Mouse (Mus musculus) heart, embryonic 13.5 days (tissue): ENCODE data around the gene Galk1. TPM values are rescaled to one million over a fixed set of nuclear protein-coding genes. Genes with fewer than 3 reads are reported as not detected.

Experiments used
- ATAC-seq: fragments of 200-750 bp; cut with Nextera tagmentation; 2 replicates; pipeline ENCODE4 v1.8.0; 2017; ENCODE audit warnings: moderate TSS enrichment; ENCODE audit not compliant: insufficient number of reproducible peaks, low FRiP score, low TSS enrichment; ENCODE audit errors: extremely low read depth
- H3K27ac ChIP-seq: fragments of 300-500 bp; sonication (generic); replicated peaks from 2 replicates; pipeline ENCODE4 v1.5.1; 2015; ENCODE audit warnings: moderate library complexity, mild to moderate bottlenecking, inconsistent platforms
- H3K27me3 ChIP-seq: fragments of 300-500 bp; sonication (generic); replicated peaks from 2 replicates; pipeline ENCODE4 v1.6.1; 2015; ENCODE audit warnings: mild to moderate bottlenecking, inconsistent platforms
- H3K36me3 ChIP-seq: fragments of 300-500 bp; sonication (generic); 2 replicates; pipeline ENCODE4 v1.6.1; 2015; ENCODE audit warnings: mild to moderate bottlenecking, inconsistent platforms
- H3K4me1 ChIP-seq: fragments of 300-500 bp; sonication (generic); 2 replicates; pipeline ENCODE4 v1.6.1; 2015; ENCODE audit warnings: inconsistent platforms
- H3K4me2 ChIP-seq: fragments of 300-500 bp; sonication (generic); 2 replicates; pipeline ENCODE4 v1.6.1; 2015; ENCODE audit warnings: inconsistent platforms, mild to moderate bottlenecking, moderate library complexity
- H3K4me3 ChIP-seq: fragments of 300-500 bp; sonication (generic); 2 replicates; pipeline ENCODE4 v1.5.1; 2015; ENCODE audit warnings: moderate library complexity, mild to moderate bottlenecking, inconsistent platforms
- H3K9ac ChIP-seq: fragments of 300-500 bp; sonication (generic); 2 replicates; pipeline ENCODE4 v1.6.1; 2015; ENCODE audit warnings: inconsistent platforms, mild to moderate bottlenecking, moderate library complexity
- H3K9me3 ChIP-seq: fragments of 300-500 bp; sonication (generic); 2 replicates; pipeline ENCODE4 v1.6.1; 2016; ENCODE audit warnings: inconsistent platforms
- WGBS: fragments of 180-500 bp; shearing (Covaris S2); methylation state at CpG from one replicate; pipeline ENCODE4 v1.1.7; 2015; ENCODE audit warnings: mixed read lengths; 5-methylcytosine and 5-hydroxymethylcytosine counted together
- polyA plus RNA-seq: library from polyadenylated mRNA; unstranded; fragments of >200 nt; fragmentation: Nextera tagmentation; extraction: Ambion mirVana; gene quantifications from 2 replicates; pipeline ENCODE4 v1.2.1, GENCODE M21; 2015

Gene Galk1
- polyA plus RNA-seq, 1 experiment from 2014 or later: 150 TPM

DNA sequence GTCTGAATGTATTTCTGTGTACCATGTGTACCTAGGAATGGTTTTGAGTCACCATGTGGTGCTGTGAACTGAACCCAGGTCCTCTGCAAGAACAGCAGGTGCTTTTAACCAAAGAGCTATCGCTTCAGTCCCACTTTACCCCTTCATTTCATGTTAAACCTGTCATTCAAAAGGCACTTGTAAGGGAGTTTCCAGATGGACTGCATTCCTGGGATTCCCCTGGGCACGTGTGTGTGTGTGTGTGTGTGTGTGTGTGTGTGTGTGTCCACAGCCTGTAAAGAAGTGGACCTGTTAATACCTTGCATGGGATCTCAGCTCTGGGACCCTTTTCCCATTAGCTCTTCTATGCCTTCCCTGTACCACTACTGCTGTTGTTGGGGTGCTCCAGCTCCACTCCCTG lies 37.1 kb upstream of the Galk1 start:
- no peak overlapping the region for H3K27ac ChIP-seq
- no peaks in the 10 kb centered on the region for H3K4me1 ChIP-seq
- no peak for ATAC-seq
- H3K4me2 ChIP-seq: no peak overlapping the region
- no peak overlapping the region for H3K4me3 ChIP-seq
- 72% methylated on average over 2 of the region's 2 CpGs for WGBS
- peaks cover 99% of the 10 kb centered on the region for H3K36me3 ChIP-seq
- H3K9me3 ChIP-seq: no peaks in the 10 kb centered on the region
- no peak overlapping the region for H3K9ac ChIP-seq
- H3K27me3 ChIP-seq: no peaks in the 10 kb centered on the region

DNA sequence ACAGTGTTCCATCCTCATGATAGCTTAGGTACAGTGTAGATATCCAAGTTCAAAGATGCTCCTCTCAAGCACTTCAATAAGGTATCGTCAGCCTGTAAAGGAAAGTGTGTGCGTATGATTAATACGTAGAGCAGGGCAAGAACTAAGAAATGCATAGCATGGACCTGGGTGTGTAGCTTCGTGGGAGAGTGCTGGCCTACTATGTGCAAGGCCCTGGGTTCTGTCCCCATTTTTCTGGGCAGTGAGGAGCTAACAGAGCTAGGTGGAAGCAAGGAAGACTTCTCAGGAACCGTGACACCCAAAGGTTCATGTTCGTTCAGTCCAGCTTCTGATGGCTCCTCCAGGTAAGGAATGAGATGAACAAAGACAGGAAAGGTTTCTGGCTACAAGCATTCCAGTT lies 32.7 kb upstream of the Galk1 start:
- Histone ChIP-seq H3K27ac (no peak overlapping the region), H3K27me3 (no peaks in the 10 kb centered on the region), H3K4me3 (no peak overlapping the region), H3K4me1 (peaks cover 7% of the 10 kb centered on the region), H3K36me3 (peaks cover 95% of the 10 kb centered on the region), H3K4me2 (no peak overlapping the region), H3K9me3 (no peaks in the 10 kb centered on the region), H3K9ac (no peak overlapping the region)
- ATAC-seq: no peak
- 91% methylated on average over 6 of the region's 6 CpGs for WGBS

DNA sequence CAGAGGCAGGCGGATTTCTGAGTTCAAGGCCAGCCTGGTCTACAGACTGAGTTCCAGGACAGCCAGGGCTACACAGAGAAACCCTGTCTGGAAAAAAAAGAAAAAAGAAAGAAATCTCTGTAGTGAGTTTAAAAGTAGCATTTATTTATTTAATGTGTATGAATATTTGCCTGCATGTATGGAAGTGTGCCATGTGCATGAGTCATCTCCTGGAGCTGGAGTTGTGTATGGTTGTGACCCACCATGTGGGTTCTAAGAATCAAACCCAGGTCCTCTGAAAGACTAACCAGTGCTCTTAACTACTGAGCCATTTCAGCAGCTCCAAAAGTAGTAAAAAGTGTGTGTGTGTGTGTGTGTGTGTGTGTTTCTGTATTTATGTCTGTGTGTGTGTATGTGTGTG lies 30.8 kb upstream of the Galk1 start:
- H3K27ac ChIP-seq: no peak overlapping the region
- H3K4me2 ChIP-seq: no peak overlapping the region
- no peaks in the 10 kb centered on the region for H3K9me3 ChIP-seq
- no peak overlapping the region for H3K4me3 ChIP-seq
- 96% methylated on average over 1 of the region's 1 CpGs for WGBS
- H3K27me3 ChIP-seq: no peaks in the 10 kb centered on the region
- peaks cover 10% of the 10 kb centered on the region for H3K4me1 ChIP-seq
- no peak overlapping the region for H3K9ac ChIP-seq
- ATAC-seq: no peak
- H3K36me3 ChIP-seq: peaks cover 93% of the 10 kb centered on the region

DNA sequence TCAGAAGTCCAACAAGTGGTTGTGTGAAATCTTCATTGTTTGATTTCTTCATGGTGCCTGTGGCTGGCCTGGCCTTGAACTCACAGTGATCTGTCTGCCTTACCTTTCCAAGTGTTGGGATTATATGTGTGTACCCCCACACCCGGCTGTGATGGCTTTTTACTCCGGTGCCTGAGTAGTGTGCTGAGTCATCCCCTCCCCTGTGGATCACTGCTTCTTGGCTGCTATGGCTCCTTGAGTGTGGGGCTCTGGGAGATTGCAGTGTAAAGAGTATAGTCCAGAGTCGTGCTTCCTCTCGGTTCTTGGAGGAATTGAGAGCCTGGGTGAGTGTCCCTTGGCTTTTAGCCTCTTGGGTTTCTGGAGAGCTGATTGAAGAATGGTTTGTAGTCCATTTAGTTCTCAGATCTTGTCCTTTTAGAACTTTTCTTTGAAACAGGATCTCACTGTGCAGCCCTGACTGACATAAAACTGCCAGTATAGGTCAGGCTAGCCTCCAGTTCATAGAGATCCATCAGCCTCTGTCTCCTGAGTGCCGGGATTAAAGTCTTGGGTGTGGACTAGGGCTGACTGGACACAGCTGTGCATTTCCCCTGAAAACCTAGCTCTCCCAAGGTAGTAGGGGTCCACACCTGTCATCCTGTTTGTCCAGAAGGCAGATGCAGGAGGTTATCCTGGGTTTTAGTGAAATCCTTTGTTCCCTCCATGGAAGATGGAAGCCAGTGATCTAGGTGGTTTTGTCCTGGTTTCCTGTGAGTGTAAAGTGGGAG lies 30.0 kb upstream of the Galk1 start:
- 80% methylated on average over 5 of the region's 5 CpGs for WGBS
- Histone ChIP-seq H3K36me3 (peaks cover 92% of the 10 kb centered on the region), H3K9ac (no peak overlapping the region), H3K4me1 (peaks cover 10% of the 10 kb centered on the region), H3K4me2 (no peak overlapping the region), H3K27ac (no peak overlapping the region), H3K4me3 (no peak overlapping the region), H3K9me3 (no peaks in the 10 kb centered on the region), H3K27me3 (no peaks in the 10 kb centered on the region)
- ATAC-seq: no peak

DNA sequence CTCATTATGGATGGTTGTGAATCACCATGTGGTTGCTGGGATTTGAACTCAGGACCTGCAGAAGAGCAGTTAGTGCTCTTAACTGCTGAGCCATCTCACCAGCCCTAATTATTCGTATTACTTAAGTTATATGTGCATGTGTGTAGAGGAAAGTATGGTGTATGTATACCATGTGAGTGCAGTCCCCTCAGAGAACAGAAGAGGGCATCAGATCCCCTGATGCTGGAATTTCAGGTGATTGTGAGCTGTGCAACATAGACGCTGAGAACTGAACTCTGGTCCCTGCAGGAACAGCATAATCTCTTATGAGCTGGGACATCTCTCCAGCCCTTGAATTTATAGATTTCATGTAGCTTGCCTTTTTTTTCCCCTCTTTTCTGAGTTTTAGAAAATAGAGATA lies 29.3 kb upstream of the Galk1 start:
- Histone ChIP-seq H3K36me3 (peaks cover 85% of the 10 kb centered on the region), H3K27me3 (no peaks in the 10 kb centered on the region), H3K9me3 (no peaks in the 10 kb centered on the region), H3K4me1 (peaks cover 10% of the 10 kb centered on the region), H3K4me3 (no peak overlapping the region), H3K4me2 (no peak overlapping the region), H3K27ac (no peak overlapping the region), H3K9ac (no peak overlapping the region)
- 97% methylated on average over 2 of the region's 2 CpGs for WGBS
- no peak for ATAC-seq

DNA sequence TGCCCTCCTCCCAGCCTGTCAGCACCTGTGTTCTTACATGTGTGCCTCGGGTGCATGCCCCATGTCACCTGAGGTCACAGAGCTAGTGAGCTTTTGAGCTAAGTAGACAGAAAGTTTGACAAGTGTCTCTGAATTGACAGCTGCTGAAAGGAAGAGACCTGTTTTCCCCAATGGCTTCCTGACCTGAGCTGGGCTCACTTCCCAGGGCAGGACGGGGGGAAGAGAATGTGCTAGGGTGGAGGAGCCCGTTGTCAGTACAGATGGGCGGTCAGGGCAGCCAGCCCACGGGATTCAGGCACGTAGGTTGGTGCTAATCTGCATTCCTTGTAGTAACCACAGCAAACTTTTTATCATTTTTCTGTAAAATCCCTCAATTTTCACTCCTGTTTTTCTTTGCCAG lies 28.1 kb upstream of the Galk1 start:
- Histone ChIP-seq H3K27ac (no peak overlapping the region), H3K9ac (no peak overlapping the region; the same call in 1 of the 2 replicates), H3K36me3 (peaks cover 78% of the 10 kb centered on the region), H3K4me3 (no peak overlapping the region), H3K4me2 (no peak overlapping the region), H3K4me1 (peaks cover 10% of the 10 kb centered on the region), H3K27me3 (no peaks in the 10 kb centered on the region), H3K9me3 (no peaks in the 10 kb centered on the region)
- WGBS: 58% methylated on average over 6 of the region's 6 CpGs
- ATAC-seq: no peak

DNA sequence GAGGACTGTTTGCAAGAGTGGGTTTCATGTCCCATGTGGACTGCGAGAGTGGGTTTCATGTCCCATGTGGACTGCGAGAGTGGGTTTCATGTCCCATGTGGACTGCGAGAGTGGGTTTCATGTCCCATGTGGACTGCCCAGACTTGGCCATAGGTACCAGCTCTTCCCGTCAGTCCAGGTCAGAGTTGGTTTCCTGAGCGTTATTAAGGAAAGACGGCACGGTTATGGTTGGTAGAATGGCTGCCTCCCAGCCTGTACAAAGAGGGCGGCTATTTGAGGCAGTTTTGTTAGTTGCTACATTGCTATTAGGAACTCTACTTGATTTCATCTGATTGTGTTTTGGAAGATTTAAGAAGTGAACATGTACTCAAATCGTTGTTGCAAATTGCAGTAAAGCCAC lies 25.3 kb upstream of the Galk1 start:
- peaks cover 13% of the 10 kb centered on the region for H3K4me1 ChIP-seq
- H3K4me2 ChIP-seq: no peak overlapping the region
- H3K27ac ChIP-seq: no peak overlapping the region
- no peak overlapping the region for H3K9ac ChIP-seq
- H3K36me3 ChIP-seq: peaks cover 73% of the 10 kb centered on the region
- no peaks in the 10 kb centered on the region for H3K9me3 ChIP-seq
- H3K27me3 ChIP-seq: no peaks in the 10 kb centered on the region
- no peak for ATAC-seq
- WGBS: 92% methylated on average over 9 of the region's 9 CpGs
- no peak overlapping the region for H3K4me3 ChIP-seq

DNA sequence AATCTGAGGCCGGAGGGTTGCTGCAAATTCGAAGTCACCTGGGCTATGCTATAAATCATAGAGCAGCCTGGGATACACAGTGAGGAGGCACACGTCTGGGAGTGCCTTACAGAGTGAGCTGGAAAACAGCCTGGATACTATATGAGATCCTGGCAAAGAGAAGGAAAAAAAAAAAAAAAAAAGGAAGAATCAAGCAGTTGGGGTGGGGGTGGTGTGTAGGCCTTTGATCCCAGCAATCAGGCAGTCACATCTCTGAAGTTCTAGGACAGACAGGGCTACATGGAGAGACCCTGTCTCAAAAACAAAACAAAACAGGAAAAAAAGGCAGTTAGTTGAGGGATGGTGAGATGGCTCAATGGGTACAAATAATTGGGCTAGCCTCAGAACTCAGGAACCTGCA lies 24.2 kb upstream of the Galk1 start:
- WGBS: 89% methylated on average over 3 of the region's 3 CpGs
- H3K27me3 ChIP-seq: no peaks in the 10 kb centered on the region
- H3K4me3 ChIP-seq: no peak overlapping the region
- no peak overlapping the region for H3K27ac ChIP-seq
- H3K36me3 ChIP-seq: peaks cover 64% of the 10 kb centered on the region
- no peaks in the 10 kb centered on the region for H3K9me3 ChIP-seq
- H3K4me2 ChIP-seq: no peak overlapping the region
- no peak for ATAC-seq
- peaks cover 23% of the 10 kb centered on the region for H3K4me1 ChIP-seq
- H3K9ac ChIP-seq: no peak overlapping the region

DNA sequence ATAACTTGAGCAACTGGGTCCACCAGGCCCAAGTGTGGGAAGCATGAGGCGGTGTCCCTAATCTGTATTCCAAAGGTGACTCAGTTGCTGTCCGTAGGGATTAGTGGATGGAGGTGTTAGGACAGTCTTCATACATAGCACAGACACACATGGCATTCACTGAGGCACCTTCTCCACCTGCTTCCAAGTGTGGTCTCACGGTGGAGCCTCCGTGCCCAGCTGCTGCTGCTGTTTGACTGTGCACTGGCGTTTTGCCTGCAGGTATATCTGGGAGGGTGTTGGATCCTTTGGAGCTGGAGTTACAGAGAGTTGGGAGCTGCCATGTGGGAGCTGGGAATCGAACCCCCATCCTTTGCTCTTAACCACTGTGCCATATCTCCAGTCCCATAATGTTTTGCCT lies 22.1 kb upstream of the Galk1 start:
- Histone ChIP-seq H3K9me3 (no peaks in the 10 kb centered on the region), H3K4me2 (no peak overlapping the region), H3K36me3 (peaks cover 48% of the 10 kb centered on the region), H3K4me3 (no peak overlapping the region), H3K27ac (no peak overlapping the region), H3K4me1 (peaks cover 23% of the 10 kb centered on the region), H3K27me3 (no peaks in the 10 kb centered on the region), H3K9ac (no peak overlapping the region)
- ATAC-seq: no peak
- 90% methylated on average over 6 of the region's 6 CpGs for WGBS

DNA sequence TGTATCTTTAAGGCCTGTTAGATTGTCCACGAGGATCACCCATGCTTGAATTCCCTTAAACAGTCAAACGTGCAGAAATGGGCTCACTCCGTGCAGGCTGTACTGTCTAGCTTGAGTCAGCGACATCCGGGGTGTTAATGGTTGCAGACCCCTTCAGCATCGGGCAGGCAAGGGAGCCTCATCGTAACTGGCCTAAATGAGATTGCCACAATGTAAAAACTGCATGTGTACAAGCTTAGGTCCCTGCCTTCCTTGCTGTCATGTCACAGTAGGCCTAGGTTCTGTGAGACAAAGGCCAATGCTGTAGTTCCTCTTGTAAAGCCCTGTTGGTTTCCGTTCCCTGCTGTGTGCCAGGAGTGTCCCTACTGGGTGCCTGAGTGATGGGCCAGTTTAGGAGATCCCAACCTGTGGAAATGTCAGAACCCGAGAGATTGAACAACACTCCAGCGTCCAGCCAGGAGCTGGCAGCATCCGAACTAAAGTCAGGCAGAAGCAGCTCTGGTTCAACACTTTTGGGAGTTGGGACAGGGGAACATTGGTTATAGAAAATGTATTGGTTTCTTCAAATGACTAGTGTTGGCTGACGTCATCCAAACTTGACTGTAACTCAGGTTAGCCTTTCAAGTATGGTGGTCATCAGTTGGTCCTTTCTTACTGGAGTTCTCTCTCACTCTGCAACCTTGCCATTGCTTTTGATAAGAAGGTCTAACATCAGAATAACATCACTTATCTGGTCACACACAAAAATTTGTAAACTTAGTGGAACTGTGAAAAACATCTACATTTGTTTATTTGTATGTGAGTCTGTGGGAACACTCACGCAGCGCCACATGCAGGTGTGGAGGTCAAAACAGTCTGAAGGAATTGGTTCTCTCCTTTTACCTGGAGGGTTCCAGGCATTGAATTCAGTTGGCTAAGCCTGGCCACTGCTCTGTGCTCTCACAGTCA lies 18.7 kb upstream of the Galk1 start:
- H3K4me3 ChIP-seq: peak overlapping the region; percentile 64
- no peaks in the 10 kb centered on the region for H3K27me3 ChIP-seq
- H3K4me2 ChIP-seq: peak overlapping the region; percentile 87
- peaks cover 25% of the 10 kb centered on the region for H3K36me3 ChIP-seq
- H3K4me1 ChIP-seq: peaks cover 30% of the 10 kb centered on the region
- 27% methylated on average over 14 of the region's 14 CpGs for WGBS
- H3K9ac ChIP-seq: peak overlapping the region; percentile 92
- peak overlapping the region; percentile 99 for H3K27ac ChIP-seq
- no peak for ATAC-seq
- H3K9me3 ChIP-seq: no peaks in the 10 kb centered on the region

DNA sequence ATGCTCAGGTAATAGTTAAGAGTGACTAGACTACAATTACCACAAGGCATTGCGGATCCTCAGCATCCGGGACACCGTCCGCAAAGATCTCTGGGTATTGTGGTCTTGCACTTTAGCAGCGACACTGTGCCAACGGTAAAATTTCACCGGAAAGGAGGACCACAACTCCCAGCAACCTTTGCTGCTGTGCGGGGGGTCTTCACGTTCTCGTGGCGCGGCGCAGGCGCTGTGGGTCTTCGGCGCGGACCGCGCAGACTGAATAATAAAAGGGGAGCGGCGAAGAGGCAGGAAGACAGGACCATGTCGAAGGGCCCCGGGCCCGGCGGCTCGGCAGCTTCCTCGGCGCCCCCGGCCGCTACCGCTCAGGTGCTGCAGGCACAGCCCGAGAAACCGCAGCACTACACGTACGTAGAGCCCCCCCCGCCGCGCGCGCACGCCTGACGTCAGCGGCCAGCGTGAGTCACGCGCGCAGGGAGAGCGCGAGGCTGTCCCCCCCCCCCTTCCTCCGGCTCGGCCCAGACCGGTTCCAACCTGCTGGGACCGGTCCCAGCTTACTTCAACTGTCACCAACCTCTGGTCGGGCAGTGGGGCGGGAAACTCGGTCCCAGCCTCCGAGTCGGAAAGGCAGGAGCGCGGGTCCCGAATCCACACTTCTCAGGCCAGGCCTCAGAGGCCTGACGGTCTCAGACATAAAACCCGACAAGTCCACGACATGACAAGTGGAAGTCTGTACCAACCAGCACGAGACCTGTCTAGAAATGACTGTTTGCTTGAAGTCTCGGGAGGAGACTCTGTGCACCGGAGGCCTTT lies 17.8 kb upstream of the Galk1 start, which contains the start of gene Unk:
TSS of gene Unk (plus strand) at position 235 of the 810 bp plus-strand sequence.
- H3K4me2 ChIP-seq: peak within 1 kb of the TSS; percentile 87
- H3K27me3 ChIP-seq: no peaks in the 10 kb centered on the region
- peak; percentile 92 for ATAC-seq
- peak within 1 kb of the TSS; percentile 99 for H3K27ac ChIP-seq
- peak within 1 kb of the TSS; percentile 64 for H3K4me3 ChIP-seq
- H3K4me1 ChIP-seq: peaks cover 30% of the 10 kb centered on the region
- no peaks in the 10 kb centered on the region for H3K9me3 ChIP-seq
- under 1% methylated on average over 65 of the region's 67 CpGs for WGBS
- H3K36me3 ChIP-seq: peaks cover 20% of the 10 kb centered on the region
- H3K9ac ChIP-seq: peak within 1 kb of the TSS; percentile 92
